Mouse (Mus musculus) activated CD4-positive, CD25-positive, alpha-beta regulatory T cell, adult 4 months (primary cell): Measurements from ENCODE around the gene Fbln1. TPM values are rescaled to one million over a fixed set of nuclear protein-coding genes. Genes with fewer than 3 reads are reported as not detected.
"Not testable (repeated sequence)": the region's sequence is repeated elsewhere in the genome, so short reads cannot be mapped to it uniquely, and the experiment has no call there.

ENCODE experiments used
- ATAC-seq: one replicate; pipeline ENCODE4 v1.8.0; 2017
- polyA plus RNA-seq, 2 experiments: library from polyadenylated mRNA; unstranded; fragments of 100-300 nt; shearing (Covaris generic); gene quantifications; one replicate each; pipeline ENCODE4 v1.2.1; 2017

The Fbln1 gene
- polyA plus RNA-seq, 2 experiments from 2014 or later = 0.13 to 0.29 TPM

DNA sequence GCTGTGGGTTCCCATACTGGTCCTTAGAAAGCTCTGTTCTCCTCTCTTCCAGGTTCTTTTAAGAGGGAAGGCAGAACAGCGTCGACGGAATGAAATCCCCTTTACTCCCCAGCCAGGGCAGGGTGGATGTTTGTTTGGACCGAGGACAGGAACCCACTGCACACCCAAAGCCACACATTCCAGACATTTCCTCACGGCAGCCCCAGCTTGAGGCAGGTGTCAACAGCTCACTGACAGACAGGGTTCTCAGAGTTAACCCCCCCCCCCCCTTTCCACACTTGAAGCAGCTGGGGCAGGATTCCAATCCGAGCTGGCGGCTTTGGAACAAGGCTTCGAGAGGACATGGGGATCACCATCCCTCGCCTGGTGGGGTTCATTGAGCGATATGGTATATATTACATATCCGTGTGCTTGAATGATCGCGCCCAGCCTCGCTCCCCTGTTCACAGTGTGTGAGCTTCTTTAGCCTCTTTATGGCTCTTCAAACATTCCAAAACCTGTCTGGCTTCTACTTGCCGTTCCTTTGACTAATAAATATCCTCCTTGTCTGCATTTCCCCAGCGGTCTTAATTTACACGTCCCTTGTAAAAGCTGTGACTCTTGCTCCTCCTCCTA is 92.5 kb downstream of the Fbln1 start:
- ATAC-seq = no peak

DNA sequence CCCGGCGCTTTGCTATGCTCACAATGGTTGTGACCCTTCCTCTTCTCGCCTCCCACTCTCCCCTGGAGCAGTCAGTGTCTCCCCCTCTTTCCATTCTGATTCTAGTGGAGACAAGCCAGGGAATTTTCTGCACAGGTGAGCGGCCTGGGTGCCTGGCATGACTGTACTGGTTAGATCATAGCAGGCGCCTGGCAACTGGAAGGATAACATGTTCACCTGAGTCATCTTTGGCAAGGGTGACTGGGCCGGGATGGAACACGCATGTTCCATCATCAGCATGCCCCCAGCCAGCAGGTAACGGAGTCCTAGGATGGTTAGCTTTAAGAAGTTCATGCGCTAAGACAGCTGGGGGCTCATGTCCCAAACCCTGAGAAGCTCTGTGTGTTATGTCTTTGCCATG is 93.2 kb downstream of the Fbln1 start:
- no peak for ATAC-seq

DNA sequence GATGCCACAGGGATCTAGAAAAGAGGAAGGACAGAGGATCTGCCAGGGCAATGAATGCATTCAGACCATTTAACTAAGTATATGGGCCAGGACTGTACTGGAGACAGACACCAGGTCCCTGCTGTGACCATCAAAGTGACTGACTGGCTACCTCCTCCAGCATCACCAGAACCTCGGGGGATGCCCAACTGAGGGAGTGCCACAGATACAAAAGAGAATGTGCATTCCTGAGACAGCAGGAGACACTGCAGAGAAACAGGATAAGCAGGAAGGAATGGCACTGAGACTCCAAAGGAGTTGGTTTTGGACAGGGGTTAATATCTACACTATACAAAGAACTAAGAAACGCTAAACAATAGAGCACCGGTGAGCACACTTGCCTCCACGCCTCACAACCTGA is 97.5 kb downstream of the Fbln1 start:
- no peak for ATAC-seq

DNA sequence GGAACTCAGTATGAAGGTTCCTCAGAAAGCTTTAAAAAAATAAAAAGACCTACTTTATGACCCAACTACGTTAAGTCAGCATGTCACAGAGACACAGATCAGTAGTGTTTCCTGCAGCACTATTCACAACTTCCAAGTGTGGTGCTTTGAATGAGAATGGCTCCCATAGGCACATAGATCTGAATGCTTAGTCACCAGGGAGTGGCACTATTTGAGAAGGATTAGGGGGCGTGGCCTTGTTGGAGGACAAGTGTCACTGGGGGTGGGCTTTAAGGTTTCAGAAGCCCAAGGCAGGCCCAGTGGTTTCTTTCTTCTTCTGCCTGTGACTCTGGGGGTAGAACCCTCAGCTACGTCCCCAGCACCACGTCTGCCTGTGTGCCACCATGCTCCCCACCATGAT is 98.2 kb downstream of the Fbln1 start:
- no peak for ATAC-seq

DNA sequence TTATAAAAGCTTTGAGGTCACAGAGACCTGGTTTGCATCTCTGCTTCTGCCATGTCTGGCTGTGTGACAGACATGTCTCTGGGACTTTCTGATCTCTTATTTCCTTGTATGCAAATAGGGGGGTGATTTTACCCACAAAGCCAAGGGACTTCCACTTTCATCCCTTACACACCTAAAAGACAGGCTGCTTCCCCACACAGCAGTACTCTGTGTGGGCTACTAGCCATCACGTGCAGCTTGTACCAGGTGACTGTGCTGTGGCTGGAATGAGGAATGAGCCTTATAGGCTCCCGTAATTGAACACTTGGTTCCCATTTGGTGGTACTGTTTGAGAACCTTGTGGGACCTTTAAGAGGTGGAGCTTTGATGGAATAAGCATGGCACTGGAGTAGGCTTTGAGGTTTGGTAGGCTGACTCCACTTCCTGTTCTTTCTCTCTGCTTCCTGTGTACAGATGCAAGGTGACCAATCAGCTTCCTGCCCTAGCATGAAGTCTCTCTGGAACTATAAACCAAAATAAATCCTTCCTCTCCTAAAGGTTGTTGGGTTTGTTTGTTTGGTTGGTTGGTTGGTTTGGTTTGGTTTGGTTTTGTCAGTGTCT is 101.4 kb downstream of the Fbln1 start:
- ATAC-seq = no peak

DNA sequence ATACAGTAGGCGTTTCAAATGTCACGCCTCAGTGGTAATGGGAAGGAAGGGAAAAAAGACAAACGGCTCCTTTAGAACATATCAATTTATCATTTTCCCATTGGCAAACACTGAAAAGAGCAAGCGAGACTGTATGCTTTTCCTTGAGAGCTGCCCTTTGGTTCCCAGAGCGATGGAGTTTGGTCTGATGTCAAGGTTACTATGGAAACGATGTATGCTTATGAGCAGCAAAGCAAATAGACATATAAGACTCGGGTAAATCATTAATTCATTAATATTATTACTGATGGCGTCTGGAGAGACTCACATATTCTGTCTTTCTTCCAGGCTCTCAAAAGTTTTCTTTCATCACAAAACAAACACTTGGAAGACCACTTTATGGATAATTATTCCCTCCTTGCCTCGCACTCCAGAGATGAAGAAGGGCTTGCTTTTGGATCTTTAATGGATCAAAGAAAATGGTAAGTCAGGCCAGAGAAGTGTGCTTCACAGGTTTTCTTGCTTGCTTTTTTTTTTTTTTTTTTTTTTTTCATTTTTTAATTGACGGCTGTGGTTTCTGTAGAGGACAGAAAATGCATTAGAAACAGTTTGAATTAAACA is 105.4 kb downstream of the Fbln1 start:
- ATAC-seq = no peak

DNA sequence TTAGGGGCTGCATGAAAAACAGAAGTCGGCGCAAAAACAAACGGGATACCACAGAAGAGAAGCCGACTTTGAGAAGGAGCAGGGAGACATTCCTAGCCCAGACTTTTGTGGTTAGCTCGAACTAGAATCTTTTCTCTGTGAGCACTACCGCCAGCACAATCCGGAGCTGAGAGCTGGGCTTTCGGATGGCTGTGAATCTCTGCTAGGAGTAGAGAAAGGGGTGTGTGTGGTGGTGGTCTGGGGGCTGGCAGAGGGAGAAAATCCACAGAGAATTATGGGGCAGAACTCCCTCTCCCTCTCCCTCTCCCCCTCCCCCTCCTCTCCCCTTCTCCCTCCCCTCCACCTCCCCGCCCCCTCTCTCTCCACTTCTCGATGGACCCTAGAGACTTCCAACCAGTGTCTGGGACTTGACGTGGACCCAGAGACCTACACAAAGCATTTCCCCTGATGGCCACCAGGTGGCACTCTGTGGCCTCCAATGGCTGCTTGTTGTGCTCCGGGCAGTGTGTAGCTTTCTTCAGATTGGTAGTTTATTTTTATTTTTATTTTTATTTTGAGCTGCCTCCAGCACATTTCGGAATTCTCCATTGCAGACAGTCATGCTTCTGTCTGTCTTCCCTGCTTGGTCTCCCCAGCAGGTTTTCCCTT is 109.8 kb downstream of the Fbln1 start:
- no peak for ATAC-seq

DNA sequence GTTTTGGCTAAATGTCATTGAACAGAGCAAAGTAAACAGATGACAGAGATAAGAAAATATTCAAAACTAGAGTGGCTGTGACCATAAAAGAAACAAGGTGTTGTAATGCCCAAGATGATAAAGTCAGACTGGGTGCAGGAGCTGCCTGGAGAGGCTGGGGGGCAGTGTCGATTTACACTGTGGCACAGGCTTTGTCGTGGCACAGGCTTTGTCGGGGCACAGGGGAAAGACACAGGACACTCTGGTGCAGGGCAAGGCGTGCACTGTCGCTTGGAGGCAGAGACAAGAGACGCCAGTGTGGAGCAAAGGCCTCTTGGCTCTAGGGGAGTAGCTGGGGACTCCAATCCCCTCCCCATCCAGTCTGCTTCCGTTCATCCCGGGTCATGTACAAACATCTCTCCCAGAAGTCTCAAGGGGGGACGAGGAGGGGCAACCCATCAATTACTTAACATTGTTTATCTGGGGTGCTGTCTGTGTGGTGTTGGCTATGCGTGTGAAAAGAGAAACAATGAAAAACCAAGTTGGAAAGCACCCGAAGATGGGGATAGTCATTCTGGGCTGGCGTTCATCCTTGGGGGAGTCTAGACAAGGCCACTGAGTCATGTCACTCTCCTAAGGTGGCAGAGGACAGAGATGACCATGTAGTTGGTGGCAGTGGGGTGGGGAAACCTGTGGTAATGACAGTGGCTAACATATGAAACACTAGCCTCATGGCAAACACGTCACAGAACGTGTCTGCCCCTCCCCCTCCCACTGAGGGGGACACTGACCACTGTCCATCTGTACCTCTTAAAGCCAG is 110.8 kb downstream of the Fbln1 start:
- ATAC-seq = no peak

DNA sequence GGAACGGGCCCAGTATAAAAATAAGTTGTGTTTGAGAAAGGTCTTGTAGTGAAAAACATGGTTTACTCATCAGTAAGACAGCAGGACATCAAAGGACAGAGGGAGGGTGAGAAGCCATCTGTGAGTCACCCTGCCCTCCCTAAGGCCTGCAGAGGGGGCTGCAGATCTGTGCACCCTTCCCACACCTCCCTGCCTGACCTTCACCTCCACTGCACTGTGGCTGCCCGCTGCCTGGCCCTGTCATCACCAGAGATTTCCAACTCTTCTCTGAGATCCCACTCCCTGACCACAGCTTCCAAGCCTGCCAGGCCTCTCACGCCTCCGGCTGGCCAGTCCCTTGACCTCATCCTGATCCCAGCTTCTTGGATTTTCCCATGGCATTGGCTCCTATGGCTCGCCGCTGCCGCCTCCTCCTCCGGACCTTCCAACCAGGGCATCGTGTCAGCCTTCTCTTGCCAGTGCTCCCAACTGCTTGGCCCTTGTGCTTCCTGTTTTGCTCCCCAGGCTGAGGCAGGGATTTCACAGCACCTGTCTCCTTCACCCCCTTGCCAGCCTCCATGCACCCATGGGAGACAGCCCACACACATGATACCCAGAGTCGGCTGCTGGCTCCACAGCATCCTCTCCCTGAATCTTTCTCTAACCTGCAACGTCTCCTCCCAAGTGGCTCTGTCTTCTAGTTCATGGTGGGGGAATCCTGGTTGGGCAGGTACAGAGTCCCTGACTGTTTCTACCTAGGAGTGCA is 114.3 kb downstream of the Fbln1 start:
- no peak for ATAC-seq

DNA sequence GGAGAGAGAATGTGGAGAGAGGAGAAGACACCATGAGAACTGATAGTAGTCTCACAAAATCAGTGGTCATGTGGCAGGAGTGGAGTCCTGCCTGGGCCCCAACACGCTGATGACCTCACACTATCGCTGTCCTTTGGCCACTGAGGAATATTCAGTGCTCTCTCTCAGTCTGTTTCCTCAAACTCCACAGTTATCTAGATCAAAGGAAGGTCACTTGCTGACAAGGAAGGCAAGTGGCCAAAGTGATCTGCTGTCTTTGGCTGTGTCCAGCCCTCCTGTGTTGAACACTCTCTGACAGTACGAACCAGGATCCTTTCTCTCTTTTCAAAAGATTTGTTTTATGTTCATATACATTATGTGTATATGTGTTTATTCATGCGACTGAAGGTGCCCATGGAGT is 117.5 kb downstream of the Fbln1 start:
- no peak for ATAC-seq

DNA sequence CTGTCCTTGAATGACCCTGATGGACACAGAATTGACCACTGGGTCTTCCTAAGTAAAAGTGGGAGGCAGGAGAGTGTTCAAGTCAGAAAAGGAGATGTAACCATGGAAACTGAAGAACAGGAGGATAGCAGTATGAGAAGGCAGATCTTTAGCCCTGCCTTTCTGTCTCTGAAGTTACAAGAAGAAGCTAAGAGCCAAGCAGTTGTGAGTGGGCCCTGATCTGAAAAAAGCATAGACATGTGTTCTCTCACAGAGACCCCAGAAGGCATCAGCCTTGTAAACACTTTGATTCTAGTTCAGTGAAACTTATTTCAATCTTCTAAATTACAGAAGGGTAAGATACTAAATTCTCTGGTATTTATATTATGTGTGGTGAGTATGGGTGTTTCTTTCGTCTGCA is 118.7 kb downstream of the Fbln1 start:
- no peak for ATAC-seq

DNA sequence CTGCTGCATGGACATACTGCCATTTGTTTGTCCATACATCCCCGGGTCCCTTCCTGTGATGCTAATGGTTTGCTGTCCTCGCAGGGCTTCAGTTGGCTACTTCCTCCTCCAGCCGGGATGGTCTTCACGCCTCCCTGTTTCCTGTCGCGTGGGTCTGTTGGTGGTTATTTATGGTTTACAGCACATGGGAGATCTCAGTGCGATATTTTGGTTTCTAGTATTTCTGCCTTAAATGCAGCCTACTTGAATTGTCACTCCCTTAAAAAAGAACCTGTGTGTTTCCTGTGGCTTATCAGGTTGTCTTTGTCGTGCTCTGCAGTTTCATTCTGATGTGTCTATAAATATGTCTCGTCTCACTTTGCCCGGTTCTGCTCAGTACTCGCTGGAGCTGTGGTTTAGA is 122.1 kb downstream of the Fbln1 start:
- ATAC-seq = peak; percentile 76

DNA sequence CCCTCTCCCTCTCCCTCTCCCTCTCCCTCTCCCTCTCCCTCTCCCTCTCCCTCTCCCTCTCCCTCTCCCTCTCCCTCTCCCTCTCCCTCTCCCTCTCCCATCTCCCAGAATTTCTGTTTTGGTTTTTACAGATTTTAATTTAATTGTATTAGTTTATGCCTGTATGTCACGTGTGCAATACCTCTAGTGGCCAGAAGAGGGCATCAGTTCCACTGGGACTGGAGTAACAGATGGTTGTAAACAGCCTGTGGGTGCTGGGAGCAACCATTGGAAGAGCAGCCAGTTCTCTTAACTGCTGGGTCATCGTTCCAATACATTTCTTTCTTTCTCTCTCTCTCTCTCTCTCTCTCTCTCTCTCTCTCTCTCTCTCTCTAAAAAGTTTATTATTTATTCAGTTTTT is 122.7 kb downstream of the Fbln1 start:
- ATAC-seq = not testable (repeated sequence)

DNA sequence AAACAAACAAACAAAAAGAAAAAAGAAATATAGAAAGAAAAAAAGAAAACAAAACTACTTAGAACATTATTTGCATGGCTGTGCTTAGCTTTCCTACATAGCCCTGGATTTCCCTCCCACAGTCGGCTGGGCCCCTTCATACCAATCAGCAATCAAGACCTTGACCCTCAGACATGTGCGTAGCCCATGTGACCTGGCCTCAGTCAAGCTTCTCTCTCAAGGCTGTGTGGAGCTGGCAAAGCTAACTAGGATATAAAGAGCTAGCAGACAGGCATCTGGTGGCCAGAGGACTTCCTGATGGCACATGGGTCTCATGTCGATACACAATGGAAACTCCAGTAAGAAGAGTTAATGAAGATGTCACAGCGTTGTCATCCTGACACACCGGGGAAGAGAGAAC is 123.3 kb downstream of the Fbln1 start:
- no peak for ATAC-seq

DNA sequence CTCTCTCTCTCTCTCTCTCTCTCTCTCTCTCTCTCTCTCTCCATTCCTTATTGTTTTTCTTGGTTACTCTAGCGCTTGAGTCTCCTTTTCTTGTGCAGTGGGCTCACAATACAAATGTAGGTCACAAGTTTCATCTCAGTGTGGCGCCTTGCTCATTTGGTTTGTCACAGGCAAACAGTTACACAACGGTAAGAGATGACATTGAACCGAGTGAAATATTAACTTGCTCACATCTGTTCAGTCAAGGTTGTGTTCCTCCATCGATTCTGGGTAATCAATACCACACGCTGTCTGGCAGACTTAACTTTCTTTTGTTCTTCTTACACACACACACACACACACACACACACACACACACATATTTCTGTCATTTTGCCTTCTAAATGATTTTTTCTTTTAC is 124.3 kb downstream of the Fbln1 start:
- ATAC-seq = no peak

DNA sequence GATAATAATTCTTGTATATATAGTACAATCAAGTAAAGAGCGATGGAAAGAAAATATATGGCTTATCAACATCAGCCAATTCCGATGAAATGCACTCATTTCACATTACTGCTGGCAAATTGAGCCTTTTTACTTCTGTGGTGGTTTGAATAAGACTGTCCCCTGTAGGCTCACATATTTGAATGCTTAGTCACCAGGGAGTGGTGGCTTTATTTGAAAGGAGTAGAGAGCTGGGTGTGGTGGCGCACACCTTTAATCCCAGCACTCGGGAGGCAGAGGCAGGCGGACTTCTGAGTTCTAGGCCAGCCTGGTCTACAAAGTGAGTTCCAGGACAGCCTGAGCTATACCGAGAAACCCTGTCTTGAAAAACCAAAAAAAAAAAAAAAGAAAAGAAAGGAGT is 127.8 kb downstream of the Fbln1 start:
- not testable (repeated sequence) for ATAC-seq

DNA sequence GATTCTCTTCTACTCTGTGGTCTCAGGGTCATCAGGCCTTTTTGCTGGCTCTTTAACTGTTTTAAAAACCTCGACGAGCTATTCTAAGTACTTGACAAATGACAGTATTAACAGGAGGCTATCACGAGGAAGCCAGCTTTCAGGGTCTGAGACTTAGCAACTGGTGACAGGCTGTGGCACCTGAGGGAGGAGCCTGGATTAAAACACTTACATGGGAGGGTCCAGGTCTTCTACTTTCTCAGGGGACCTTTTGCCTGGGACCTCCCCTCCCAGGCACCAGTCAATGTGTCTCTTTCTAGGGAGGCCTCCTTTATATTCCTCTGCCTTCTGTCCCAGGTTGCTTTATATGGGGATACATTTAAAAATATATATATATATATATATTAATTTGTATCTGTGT is 128.5 kb downstream of the Fbln1 start:
- no peak for ATAC-seq

DNA sequence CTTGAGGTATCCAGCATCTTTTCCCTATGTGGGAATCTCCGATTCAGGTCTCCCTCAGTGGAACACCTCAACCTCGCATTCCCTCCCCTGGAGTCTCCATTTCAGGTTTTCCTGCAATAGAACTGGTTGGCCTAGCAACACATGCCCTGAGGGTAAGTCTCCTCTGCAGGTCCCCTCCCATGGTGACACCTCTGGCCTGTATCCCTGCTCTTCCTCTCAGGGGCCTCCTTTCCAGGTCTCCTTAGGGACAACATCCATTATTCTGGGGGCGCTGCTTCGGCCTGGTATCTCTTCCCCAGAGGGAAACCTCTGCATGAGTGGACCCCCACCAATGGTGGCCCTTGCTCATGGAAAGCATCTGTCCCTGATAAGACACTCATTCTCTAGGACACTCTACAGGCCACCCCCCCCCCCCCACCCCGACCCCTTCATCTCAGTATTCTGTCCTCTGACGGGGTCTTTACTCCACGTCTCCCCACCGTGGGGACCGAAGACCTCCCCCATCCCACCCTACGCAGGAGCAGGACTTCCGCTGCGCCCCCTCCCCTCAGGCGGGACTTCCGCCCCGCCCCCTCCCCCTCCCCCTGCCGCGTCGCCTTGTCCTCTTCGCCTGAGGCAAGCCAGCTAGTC is 130.0 kb downstream of the Fbln1 start, which contains the start of gene Atxn10:
Gene Atxn10, plus strand, starts transcription at position 575 of the 630 bp plus-strand sequence.
- ATAC-seq = no peak
